Mouse (Mus musculus): ENCODE measurements at regions not wholly inside any gene's neighbourhood (a gene's known extent, or its start where the extent isn't known, plus 50 kb on each side); places are given as distances from the start of the nearest gene placed in this dataset.
"Not testable (repeated sequence)": the region's sequence is repeated elsewhere in the genome, so short reads cannot be mapped to it uniquely, and the experiment has no call there.

DNA sequence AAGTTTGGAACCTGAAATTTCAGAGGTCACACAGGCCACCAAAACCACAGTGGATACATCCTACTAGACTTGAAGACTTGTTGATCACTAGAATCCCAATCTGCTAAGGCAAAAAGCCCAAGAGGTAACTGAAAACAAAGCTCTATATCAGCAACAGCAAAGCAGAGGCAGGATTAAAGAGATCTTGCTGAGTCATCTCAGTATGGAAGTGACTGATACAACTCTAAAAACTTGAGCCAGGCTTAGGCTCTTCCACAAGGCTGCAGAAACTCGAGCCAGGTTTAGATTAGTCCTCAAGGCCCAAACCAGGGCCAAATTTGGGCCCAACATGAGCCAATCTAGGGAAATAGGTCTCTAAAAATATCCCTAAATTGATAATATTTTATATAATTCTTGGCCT, 56.2 kb downstream of the Speer3 start:
- ATAC-seq (ENCODE audit: low read depth) (no peak), DNase-seq (no peak)
- Histone ChIP-seq H3K27ac (no peak overlapping the region), H3K9me3 (replicated peaks) (no peaks in the 10 kb centered on the region), H3K36me3 (no peaks in the 10 kb centered on the region), H3K4me3 (replicated peaks) (no peak overlapping the region), H3K4me2 (no peak overlapping the region), H3K27me3 (no peaks in the 10 kb centered on the region), H3K4me1 (replicated peaks) (no peaks in the 10 kb centered on the region), H3K9ac (no peak overlapping the region)
- WGBS (ENCODE audit: insufficient replicate concordance): 9% methylated on average over 1 of the region's 1 CpGs

DNA sequence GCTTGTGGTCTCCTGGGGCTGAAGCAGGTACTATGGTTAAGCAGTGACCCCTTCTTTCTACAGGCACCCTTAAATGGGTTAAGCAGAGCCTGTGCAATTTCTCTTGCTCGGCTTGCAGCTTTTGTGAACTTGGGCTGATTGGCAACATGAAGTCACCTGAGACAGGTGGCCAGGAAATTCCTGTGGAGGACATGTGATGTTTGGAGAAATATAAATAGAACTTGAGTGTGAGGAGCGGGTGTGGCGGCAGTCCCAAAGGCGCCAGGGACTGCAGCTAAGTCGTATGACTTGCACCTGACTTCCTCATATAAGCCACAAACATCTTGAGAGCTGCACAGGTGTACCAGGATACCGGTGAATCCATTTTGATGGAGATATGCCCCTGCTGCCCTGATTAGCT, 88.8 kb downstream of the Speer3 start:
- not testable (repeated sequence) for H3K4me3 ChIP-seq (replicated peaks); H3K27me3 ChIP-seq; DNase-seq; H3K9me3 ChIP-seq (replicated peaks); H3K4me1 ChIP-seq (replicated peaks); H3K9ac ChIP-seq; H3K36me3 ChIP-seq; H3K27ac ChIP-seq; ATAC-seq (ENCODE audit: low read depth); H3K4me2 ChIP-seq
- WGBS (ENCODE audit: insufficient replicate concordance): 61% methylated on average over 5 of the region's 6 CpGs

DNA sequence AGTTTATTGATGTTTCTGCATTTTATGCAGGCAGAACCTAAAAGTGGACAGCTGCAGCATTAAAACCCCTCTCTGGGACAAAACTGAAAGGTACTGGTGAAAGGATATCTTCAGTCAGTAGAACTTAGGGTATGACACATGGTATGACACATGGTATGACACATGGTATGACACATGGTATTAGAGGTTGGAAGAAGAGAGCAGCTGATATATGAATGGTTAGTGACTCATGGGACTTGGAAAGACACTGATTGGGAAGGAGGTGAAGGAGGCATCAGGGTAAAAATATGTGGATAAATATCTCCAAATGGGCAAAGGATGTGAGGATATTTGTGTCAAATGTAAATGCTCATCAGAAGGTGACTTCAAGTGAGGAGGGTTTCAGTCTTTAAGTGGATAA, 97.0 kb downstream of the Speer3 start:
- no peaks in the 10 kb centered on the region for H3K9me3 ChIP-seq (replicated peaks)
- H3K36me3 ChIP-seq: no peaks in the 10 kb centered on the region
- DNase-seq: no peak
- H3K27me3 ChIP-seq: no peaks in the 10 kb centered on the region
- H3K27ac ChIP-seq: no peak overlapping the region
- H3K4me2 ChIP-seq: no peak overlapping the region
- H3K9ac ChIP-seq: no peak overlapping the region
- H3K4me1 ChIP-seq (replicated peaks): no peaks in the 10 kb centered on the region
- no peak for ATAC-seq (ENCODE audit: low read depth)
- H3K4me3 ChIP-seq (replicated peaks): no peak overlapping the region

DNA sequence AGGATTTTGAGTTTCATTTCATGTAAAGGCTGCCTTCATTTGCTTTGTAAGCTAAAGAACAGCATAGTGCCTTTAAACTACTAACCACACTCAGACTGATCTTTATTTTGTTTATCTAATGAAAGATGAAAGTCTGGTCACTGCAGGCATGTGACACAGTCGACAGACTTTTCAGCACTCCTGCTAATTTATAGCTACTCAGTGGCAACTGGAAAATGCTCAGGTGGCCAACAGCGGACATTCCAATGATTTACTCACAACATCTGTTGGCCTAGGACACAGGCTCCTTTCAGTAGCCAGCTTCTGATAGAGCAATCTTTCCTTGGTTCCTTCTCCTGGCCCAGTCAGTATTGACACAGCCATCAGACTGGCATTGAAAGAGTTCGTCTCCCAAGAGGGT, 116.8 kb upstream of the Sema3e start:
- no peak for DNase-seq
- no peaks in the 10 kb centered on the region for H3K27me3 ChIP-seq
- no peak overlapping the region for H3K4me3 ChIP-seq (replicated peaks)
- no peak overlapping the region for H3K4me2 ChIP-seq
- H3K36me3 ChIP-seq: no peaks in the 10 kb centered on the region
- WGBS (ENCODE audit: insufficient replicate concordance): 48% methylated on average over 3 of the region's 3 CpGs
- no peaks in the 10 kb centered on the region for H3K9me3 ChIP-seq (replicated peaks)
- no peak overlapping the region for H3K9ac ChIP-seq
- no peaks in the 10 kb centered on the region for H3K4me1 ChIP-seq (replicated peaks)
- no peak for ATAC-seq (ENCODE audit: low read depth)
- H3K27ac ChIP-seq: no peak overlapping the region

DNA sequence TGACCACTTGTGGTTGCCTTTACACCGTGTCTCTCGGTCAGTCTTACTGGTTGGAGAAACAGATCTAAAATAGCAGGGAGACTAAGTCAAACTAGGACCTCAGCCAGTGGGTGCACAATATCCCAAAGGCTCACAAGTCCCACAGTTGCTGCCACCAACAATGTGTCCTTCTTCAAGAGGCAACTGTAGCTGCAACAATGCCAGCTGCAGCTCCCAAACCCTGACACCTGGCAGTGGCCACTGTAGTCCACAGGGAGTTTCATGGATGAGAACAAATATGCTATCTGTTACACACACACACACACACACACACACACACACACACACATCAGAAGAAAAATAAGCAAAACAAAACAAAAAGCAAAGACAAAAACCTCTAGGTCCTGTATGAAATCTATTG, 107.7 kb upstream of the Sema3e start:
- no peaks in the 10 kb centered on the region for H3K4me1 ChIP-seq (replicated peaks)
- H3K4me2 ChIP-seq: no peak overlapping the region
- WGBS (ENCODE audit: insufficient replicate concordance): 73% methylated on average over 2 of the region's 2 CpGs
- H3K27me3 ChIP-seq: no peaks in the 10 kb centered on the region
- H3K27ac ChIP-seq: no peak overlapping the region
- no peaks in the 10 kb centered on the region for H3K9me3 ChIP-seq (replicated peaks)
- no peak overlapping the region for H3K4me3 ChIP-seq (replicated peaks)
- H3K9ac ChIP-seq: no peak overlapping the region
- DNase-seq (no peak), ATAC-seq (ENCODE audit: low read depth) (no peak)
- H3K36me3 ChIP-seq: no peaks in the 10 kb centered on the region

DNA sequence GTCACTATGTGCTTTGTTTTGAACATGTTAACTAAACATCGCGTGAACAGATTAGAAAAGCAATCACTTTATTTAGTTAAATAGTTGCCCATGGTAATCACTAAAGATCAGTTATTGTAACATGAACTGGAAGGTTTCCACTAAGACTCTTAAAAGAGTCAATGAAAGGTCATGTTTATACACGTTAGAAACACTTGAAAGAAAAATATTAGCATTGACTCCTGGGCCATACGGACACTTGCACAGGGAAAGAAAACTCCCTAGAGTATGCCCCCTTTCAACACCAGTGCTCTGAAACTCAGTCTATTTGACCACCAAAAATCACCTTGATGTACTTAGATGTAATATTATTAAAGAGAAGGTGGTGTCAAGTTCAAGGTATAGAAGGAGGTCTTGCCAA, 102.8 kb upstream of the Sema3e start:
- Histone ChIP-seq H3K4me2 (no peak overlapping the region), H3K27me3 (no peaks in the 10 kb centered on the region)
- 71% methylated on average over 4 of the region's 4 CpGs for WGBS (ENCODE audit: insufficient replicate concordance)

DNA sequence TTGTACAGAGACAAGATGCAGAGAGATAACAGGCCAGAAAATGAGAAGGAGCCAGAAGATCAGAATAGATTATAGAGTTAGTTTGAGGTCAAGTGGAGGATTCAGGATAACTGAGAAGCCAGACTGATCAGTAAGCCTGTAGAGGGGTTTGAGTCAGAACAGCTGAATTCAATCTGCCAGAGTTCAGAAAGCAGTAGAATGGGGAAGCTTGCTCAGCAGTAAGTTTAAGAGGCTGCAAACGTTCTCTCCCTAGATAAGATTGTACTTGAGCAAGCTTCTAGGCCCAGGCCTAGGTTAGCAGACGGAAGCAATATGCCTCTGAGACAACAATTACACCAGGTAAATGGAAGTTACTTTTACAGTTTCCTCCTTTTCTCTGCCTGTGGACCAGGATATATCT, 94.1 kb upstream of the Sema3e start:
- H3K9me3 ChIP-seq (replicated peaks): no peaks in the 10 kb centered on the region
- H3K4me3 ChIP-seq (replicated peaks): no peak overlapping the region
- H3K4me1 ChIP-seq (replicated peaks): no peaks in the 10 kb centered on the region
- no peak overlapping the region for H3K27ac ChIP-seq
- ATAC-seq (ENCODE audit: low read depth) (no peak), DNase-seq (no peak)
- H3K27me3 ChIP-seq: no peaks in the 10 kb centered on the region
- no peak overlapping the region for H3K9ac ChIP-seq
- H3K4me2 ChIP-seq: no peak overlapping the region
- H3K36me3 ChIP-seq: no peaks in the 10 kb centered on the region
- WGBS (ENCODE audit: insufficient replicate concordance): 31% methylated on average over 2 of the region's 2 CpGs

More for the DNA sequence above, 102.8 kb upstream of the Sema3e start:
- ATAC-seq (ENCODE audit: low read depth) (no peak), DNase-seq (no peak)
- Histone ChIP-seq H3K4me1 (replicated peaks) (no peaks in the 10 kb centered on the region), H3K36me3 (no peaks in the 10 kb centered on the region), H3K4me3 (replicated peaks) (no peak overlapping the region), H3K9ac (no peak overlapping the region), H3K27ac (no peak overlapping the region), H3K9me3 (replicated peaks) (no peaks in the 10 kb centered on the region)

DNA sequence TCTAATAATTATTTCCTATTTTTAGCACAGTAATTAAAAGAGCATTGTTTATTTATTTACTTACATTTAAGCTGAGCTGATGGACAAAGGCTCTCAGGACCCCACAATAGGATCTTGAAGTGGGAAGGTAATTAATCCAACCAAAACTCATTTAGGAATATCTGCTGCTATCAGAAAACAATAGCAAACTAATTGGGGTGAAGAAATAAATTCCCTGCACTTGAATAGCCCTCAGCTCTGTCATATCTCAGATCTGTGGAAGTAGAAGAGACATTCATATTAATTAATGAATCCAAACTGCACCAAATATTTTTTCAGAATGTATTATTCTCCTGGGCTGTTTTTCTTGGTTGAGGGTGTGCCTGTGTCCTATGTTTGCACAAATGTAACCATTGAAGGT, 73.7 kb upstream of the Sema3e start:
- no peaks in the 10 kb centered on the region for H3K27me3 ChIP-seq
- no peak overlapping the region for H3K4me2 ChIP-seq
- no peaks in the 10 kb centered on the region for H3K36me3 ChIP-seq
- H3K9ac ChIP-seq: no peak overlapping the region
- ATAC-seq (ENCODE audit: low read depth) (no peak), DNase-seq (no peak)
- H3K4me3 ChIP-seq (replicated peaks): no peak overlapping the region
- H3K9me3 ChIP-seq (replicated peaks): no peaks in the 10 kb centered on the region
- H3K27ac ChIP-seq: no peak overlapping the region
- no peaks in the 10 kb centered on the region for H3K4me1 ChIP-seq (replicated peaks)

DNA sequence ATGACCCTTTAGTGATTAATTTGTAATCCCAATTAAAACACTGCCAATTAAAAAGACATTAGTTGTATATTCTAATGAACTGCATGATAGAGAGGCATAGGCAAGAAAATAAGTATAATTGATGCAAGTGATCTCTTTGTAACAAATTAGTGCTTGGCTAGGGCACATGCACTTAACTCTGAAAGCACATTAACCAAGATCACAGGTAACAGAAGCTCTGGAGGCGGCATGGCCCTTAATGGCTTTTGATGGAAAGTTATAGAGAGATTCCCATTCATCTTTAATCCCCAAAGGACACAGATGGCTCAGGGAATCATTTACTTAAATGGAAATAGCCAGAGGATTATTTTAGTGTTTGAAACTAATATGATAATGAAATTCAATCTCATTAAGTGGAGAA, 69.5 kb upstream of the Sema3e start:
- Histone ChIP-seq H3K4me1 (replicated peaks) (no peaks in the 10 kb centered on the region), H3K36me3 (no peaks in the 10 kb centered on the region), H3K9me3 (replicated peaks) (no peaks in the 10 kb centered on the region), H3K27ac (no peak overlapping the region), H3K9ac (no peak overlapping the region), H3K27me3 (no peaks in the 10 kb centered on the region), H3K4me3 (replicated peaks) (no peak overlapping the region), H3K4me2 (no peak overlapping the region)
- DNase-seq (no peak), ATAC-seq (ENCODE audit: low read depth) (no peak)
- 71% methylated on average over 1 of the region's 1 CpGs for WGBS (ENCODE audit: insufficient replicate concordance)

DNA sequence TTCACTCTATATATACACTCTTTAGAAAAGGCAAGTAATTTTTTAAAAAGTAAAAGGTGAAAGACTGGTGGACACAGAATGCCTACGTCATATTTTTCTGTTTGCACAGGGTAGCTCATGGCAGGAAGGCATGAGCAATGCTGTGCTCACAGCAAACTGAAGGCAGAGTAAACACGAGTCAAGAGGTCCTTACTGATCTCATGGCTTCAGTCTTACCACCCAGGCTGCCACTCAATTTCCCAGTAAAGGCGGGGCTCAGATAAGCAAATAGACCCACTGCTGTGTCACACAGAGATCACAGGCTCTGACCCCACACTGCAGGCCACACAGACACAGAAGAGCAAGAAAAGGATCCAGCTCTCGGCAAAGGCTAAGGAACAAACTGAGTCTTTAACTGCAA, 65.5 kb upstream of the Sema3e start:
- Histone ChIP-seq H3K27me3 (no peaks in the 10 kb centered on the region), H3K4me2 (no peak overlapping the region), H3K9me3 (replicated peaks) (no peaks in the 10 kb centered on the region), H3K4me3 (replicated peaks) (no peak overlapping the region), H3K4me1 (replicated peaks) (no peaks in the 10 kb centered on the region), H3K9ac (no peak overlapping the region), H3K27ac (no peak overlapping the region), H3K36me3 (no peaks in the 10 kb centered on the region)
- DNase-seq (no peak), ATAC-seq (ENCODE audit: low read depth) (peak; percentile 72)
- WGBS (ENCODE audit: insufficient replicate concordance): 32% methylated on average over 4 of the region's 4 CpGs

DNA sequence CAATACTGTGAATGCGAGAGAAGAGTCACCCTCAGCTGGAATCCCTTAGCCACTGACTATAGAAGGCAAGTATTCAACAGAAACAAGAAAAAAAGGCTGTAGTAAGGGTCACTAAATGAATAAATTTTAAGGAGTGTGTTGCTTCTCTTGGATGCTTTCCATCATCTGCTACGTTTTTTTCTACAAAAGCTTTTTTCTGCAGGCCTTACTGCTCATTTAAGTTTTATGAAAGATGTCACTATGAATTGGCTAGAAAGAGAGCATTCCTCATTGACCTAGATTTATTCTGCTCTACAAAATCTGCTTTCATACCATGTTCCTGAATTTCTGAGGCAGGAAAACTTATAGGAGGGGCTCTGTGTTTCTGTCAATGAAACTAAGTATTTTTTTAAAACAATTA, 59.2 kb upstream of the Sema3e start:
- Histone ChIP-seq H3K9ac (no peak overlapping the region), H3K9me3 (replicated peaks) (no peaks in the 10 kb centered on the region), H3K27me3 (no peaks in the 10 kb centered on the region), H3K4me2 (no peak overlapping the region), H3K4me3 (replicated peaks) (no peak overlapping the region), H3K27ac (no peak overlapping the region), H3K36me3 (no peaks in the 10 kb centered on the region), H3K4me1 (replicated peaks) (no peaks in the 10 kb centered on the region)
- WGBS (ENCODE audit: insufficient replicate concordance): 54% methylated on average over 2 of the region's 2 CpGs
- ATAC-seq (ENCODE audit: low read depth) (no peak), DNase-seq (no peak)

DNA sequence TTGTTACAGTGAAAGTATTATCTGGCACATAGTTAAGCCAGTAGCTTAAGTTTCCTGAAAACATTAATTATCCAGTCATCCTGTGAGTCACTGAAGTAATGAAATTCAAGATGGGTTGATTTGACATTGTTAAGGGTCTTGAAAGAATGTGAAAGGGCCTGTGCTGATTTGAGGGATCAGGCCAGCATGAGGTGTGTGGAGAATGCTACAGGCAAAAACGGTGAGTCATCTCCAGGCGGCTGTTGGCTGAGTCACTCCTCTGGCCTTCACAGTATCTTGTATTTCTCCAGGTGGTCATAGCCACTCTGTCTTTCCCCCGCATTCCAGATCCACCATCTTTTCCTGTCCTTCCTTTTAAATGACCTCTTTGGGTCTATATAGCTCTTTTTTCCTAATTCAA, 50.4 kb upstream of the Sema3e start:
- Histone ChIP-seq H3K27ac (no peak overlapping the region), H3K9ac (no peak overlapping the region), H3K9me3 (replicated peaks) (no peaks in the 10 kb centered on the region), H3K27me3 (no peaks in the 10 kb centered on the region), H3K4me1 (replicated peaks) (no peaks in the 10 kb centered on the region), H3K36me3 (no peaks in the 10 kb centered on the region), H3K4me3 (replicated peaks) (no peak overlapping the region), H3K4me2 (no peak overlapping the region)
- DNase-seq: no peak
- ATAC-seq (ENCODE audit: low read depth): no peak
- 44% methylated on average over 3 of the region's 3 CpGs for WGBS (ENCODE audit: insufficient replicate concordance)

Data from liver, embryonic 13.5 days (tissue).